Mouse (Mus musculus): ENCODE measurements at regions not wholly inside any gene's neighbourhood (a gene's known extent, or its start where the extent isn't known, plus 50 kb on each side); places are given as distances from the start of the nearest gene placed in this dataset.

DNA sequence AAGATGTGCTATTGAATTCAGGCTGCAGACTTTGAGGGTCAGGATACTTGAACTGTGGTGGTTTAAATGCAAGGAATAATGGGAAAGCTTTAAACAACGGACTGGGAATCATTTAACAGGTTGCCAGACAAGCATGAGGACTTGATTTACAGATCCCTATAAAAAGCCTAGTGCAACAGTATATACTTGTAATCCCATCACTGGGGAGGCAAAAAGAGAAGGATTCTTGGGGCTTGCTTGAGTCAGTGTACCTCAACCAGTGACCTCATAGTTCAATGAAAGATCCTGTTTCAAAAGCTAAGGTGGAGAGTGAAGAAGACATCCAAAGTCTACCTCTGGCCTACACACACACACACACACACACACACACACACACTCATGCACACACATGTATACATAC is 99.8 kb downstream of the Lrrn1 start:
- WGBS = 80% methylated on average over 1 of the region's 1 CpGs
- no peaks in the 10 kb centered on the region for H3K79me2 ChIP-seq (replicated peaks; ENCODE audit: control insufficient read depth, insufficient read depth, low read length)
- H3K4me1 ChIP-seq (ENCODE audit: control insufficient read depth, insufficient read depth, low read length) = no peaks in the 10 kb centered on the region
- H3K4me3 ChIP-seq = no peak overlapping the region
- no peak for DNase-seq
- no peak overlapping the region for H3K27ac ChIP-seq
- H3K9ac ChIP-seq (ENCODE audit: low read depth, low read length) = no peak overlapping the region
- intact Hi-C loops (cut with DNase I) = no loop called here
- TF ChIP-seq CTCF (IDR thresholded peaks at IDR 0.05) (no peak), EP300 (IDR thresholded peaks at IDR 0.05; ENCODE audit: insufficient read depth, low read depth, low read length) (no peak), POLR2A (IDR thresholded peaks at IDR 0.05; ENCODE audit: insufficient read depth, low read depth, low read length) (no peak)
- H3K27me3 ChIP-seq (ENCODE audit: control insufficient read depth, insufficient read depth, low read length) = no peaks in the 10 kb centered on the region
- no peaks in the 10 kb centered on the region for H3K36me3 ChIP-seq (ENCODE audit: control insufficient read depth, insufficient read depth, low read length)

DNA sequence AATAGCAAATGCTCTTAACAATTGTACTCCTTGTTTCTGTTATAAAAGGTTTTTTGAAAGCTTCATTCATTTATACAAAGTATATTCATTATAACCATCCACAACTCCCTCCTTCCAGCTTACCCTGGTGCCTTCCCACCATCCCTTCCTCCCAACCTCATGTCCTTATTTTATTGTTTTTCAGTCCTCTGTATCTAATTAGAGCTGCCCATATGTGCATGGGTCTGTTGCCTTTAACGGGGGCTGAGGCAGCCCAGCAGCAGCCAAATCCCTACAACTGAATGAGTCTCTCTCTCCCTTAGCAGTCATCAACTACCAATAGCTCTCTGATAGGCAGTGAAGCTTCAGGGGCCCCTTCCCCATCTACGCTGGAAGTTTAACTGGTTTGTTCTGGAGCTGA is 116.2 kb downstream of the Lrrn1 start:
- Histone ChIP-seq H3K27me3 (ENCODE audit: control insufficient read depth, insufficient read depth, low read length) (no peaks in the 10 kb centered on the region), H3K9ac (ENCODE audit: low read depth, low read length) (no peak overlapping the region), H3K36me3 (ENCODE audit: control insufficient read depth, insufficient read depth, low read length) (no peaks in the 10 kb centered on the region), H3K4me1 (ENCODE audit: control insufficient read depth, insufficient read depth, low read length) (no peaks in the 10 kb centered on the region), H3K4me3 (no peak overlapping the region), H3K27ac (no peak overlapping the region), H3K79me2 (replicated peaks; ENCODE audit: control insufficient read depth, insufficient read depth, low read length) (no peaks in the 10 kb centered on the region)
- no peak for DNase-seq
- WGBS = 67% methylated on average over 2 of the region's 2 CpGs
- intact Hi-C loops (cut with DNase I) = no loop called here
- TF ChIP-seq POLR2A (IDR thresholded peaks at IDR 0.05; ENCODE audit: insufficient read depth, low read depth, low read length) = no peak
- no peak for TF ChIP-seq CTCF (IDR thresholded peaks at IDR 0.05)
- no peak for TF ChIP-seq EP300 (IDR thresholded peaks at IDR 0.05; ENCODE audit: insufficient read depth, low read depth, low read length)

DNA sequence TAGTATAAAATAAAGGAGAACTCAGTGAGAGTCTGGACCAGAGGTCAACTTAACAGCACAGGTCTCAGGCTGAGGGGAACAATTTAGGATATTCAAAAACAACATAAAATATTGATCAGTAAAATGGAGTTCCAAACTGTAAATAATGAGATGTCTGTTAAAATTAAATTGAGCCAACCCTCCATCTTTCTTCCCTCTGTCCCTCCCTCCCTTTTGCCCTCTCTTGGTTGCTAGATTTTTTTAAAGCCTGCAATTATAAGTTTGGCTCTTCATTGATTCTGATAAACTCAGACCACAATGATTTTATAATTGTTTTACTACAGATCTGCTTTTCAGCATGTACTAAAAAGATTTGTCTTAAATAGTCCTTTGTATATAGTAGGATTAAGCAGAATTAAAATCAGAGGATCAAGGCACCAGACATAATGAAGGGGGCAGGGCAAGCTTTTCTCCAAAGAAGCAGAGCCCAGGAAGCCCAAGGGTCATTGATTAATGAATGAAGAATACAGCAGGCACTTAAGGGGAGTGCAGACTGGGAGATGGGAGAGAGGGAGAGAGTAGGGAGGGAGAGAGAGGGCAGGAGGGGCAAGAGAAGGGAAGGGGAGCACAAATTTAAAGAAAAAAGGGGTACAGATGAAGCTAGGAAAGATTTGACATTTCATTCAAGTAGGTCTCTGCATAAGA is 124.4 kb downstream of the Lrrn1 start:
- H3K4me3 ChIP-seq = no peak overlapping the region
- H3K27ac ChIP-seq = no peak overlapping the region
- no peaks in the 10 kb centered on the region for H3K36me3 ChIP-seq (ENCODE audit: control insufficient read depth, insufficient read depth, low read length)
- no peak overlapping the region for H3K9ac ChIP-seq (ENCODE audit: low read depth, low read length)
- no peaks in the 10 kb centered on the region for H3K27me3 ChIP-seq (ENCODE audit: control insufficient read depth, insufficient read depth, low read length)
- no peak for TF ChIP-seq EP300 (IDR thresholded peaks at IDR 0.05; ENCODE audit: insufficient read depth, low read depth, low read length)
- TF ChIP-seq POLR2A (IDR thresholded peaks at IDR 0.05; ENCODE audit: insufficient read depth, low read depth, low read length) = no peak
- no peak for TF ChIP-seq CTCF (IDR thresholded peaks at IDR 0.05)
- no peak for DNase-seq
- no peaks in the 10 kb centered on the region for H3K4me1 ChIP-seq (ENCODE audit: control insufficient read depth, insufficient read depth, low read length)
- no peaks in the 10 kb centered on the region for H3K79me2 ChIP-seq (replicated peaks; ENCODE audit: control insufficient read depth, insufficient read depth, low read length)
- intact Hi-C loops (cut with DNase I) = no loop called here

DNA sequence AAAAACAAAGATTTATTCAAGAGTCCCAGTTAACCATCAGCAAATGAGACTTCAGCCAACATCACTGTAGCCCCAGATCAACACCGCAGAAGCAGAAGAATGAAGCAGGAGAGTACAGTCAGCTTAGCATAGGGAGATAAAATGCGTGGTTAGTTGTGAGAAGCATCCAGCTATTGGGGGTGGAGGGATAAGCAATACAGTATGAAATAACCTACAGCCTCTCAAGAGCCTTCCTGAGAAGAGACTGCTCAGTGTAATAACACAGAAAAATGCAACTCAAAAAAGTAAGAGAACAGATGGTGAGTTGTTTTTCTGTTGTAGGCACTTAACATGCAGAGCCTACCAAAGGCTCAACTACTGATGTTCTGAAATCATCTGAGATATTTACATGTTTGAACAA is 128.2 kb downstream of the Lrrn1 start:
- Histone ChIP-seq H3K9ac (ENCODE audit: low read depth, low read length) (no peak overlapping the region), H3K36me3 (ENCODE audit: control insufficient read depth, insufficient read depth, low read length) (no peaks in the 10 kb centered on the region), H3K79me2 (replicated peaks; ENCODE audit: control insufficient read depth, insufficient read depth, low read length) (no peaks in the 10 kb centered on the region), H3K27ac (no peak overlapping the region), H3K27me3 (ENCODE audit: control insufficient read depth, insufficient read depth, low read length) (no peaks in the 10 kb centered on the region), H3K4me1 (ENCODE audit: control insufficient read depth, insufficient read depth, low read length) (no peaks in the 10 kb centered on the region), H3K4me3 (no peak overlapping the region)
- TF ChIP-seq EP300 (IDR thresholded peaks at IDR 0.05; ENCODE audit: insufficient read depth, low read depth, low read length) = no peak
- no peak for TF ChIP-seq CTCF (IDR thresholded peaks at IDR 0.05)
- TF ChIP-seq POLR2A (IDR thresholded peaks at IDR 0.05; ENCODE audit: insufficient read depth, low read depth, low read length) = no peak
- intact Hi-C loops (cut with DNase I) = no loop called here
- no peak for DNase-seq
- 70% methylated on average over 2 of the region's 2 CpGs for WGBS

DNA sequence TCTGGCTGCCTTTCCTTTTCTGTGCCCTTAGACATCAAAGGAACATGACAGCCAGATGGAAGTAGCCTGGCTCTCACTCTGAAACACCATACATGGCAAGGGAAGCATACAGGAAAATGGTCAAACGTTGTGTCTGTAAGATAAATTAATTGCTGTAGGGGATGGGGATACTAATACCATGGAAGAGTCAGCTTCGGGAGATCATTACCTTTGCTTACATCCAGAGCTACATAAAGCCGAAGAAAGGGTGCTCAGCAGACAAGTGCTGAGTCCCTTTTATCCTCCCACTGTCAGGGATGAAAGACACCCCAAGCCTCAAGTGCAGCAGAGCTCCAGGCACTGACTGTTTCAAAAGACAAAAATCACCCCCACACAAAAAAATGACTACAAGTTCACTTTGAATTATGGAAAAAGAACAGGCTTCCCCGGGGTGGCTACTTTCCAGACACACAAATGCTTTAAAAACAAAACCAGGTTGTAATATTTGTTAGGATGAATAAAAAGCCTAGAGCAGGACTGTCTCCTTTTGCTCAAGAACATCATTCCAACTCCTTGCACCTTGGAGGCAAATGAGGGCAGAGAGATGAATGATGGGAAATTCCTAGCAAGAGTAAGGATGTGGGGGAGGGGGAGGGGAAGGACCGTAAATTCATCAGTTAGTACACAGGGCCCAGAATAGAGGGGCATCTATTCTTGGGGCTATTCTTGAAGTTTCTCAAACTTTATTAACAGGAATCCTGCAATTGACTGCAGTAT is 131.6 kb downstream of the Lrrn1 start:
- WGBS = 63% methylated on average over 5 of the region's 5 CpGs
- H3K4me1 ChIP-seq (ENCODE audit: control insufficient read depth, insufficient read depth, low read length) = no peaks in the 10 kb centered on the region
- no peaks in the 10 kb centered on the region for H3K79me2 ChIP-seq (replicated peaks; ENCODE audit: control insufficient read depth, insufficient read depth, low read length)
- no peak overlapping the region for H3K4me3 ChIP-seq
- no peak for TF ChIP-seq CTCF (IDR thresholded peaks at IDR 0.05)
- no peak for TF ChIP-seq POLR2A (IDR thresholded peaks at IDR 0.05; ENCODE audit: insufficient read depth, low read depth, low read length)
- TF ChIP-seq EP300 (IDR thresholded peaks at IDR 0.05; ENCODE audit: insufficient read depth, low read depth, low read length) = no peak
- no peaks in the 10 kb centered on the region for H3K36me3 ChIP-seq (ENCODE audit: control insufficient read depth, insufficient read depth, low read length)
- H3K27ac ChIP-seq = no peak overlapping the region
- no peak for DNase-seq
- H3K27me3 ChIP-seq (ENCODE audit: control insufficient read depth, insufficient read depth, low read length) = no peaks in the 10 kb centered on the region
- H3K9ac ChIP-seq (ENCODE audit: low read depth, low read length) = no peak overlapping the region
- intact Hi-C loops (cut with DNase I) = no loop called here

DNA sequence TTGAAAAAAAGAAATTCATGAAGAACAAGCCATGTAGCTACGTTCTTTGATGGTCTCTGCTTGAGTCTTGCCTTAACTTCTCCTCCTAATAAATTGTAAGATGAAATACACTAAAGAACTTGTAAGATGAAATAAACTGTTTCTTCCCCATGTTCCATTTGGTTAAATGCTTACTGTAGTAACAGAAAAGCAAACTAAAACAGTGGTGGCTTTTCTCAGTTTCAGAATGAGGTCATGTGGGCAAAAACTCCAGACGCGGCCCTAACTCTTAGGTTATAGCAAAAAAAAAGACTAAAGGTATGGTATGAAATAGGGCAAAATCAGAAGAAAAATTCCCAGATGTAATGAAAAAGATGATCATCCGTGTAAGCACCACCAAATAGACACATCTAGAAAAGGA is 169.7 kb downstream of the Lrrn1 start:
- no peak overlapping the region for H3K4me3 ChIP-seq
- no peak for DNase-seq
- H3K27me3 ChIP-seq (ENCODE audit: control insufficient read depth, insufficient read depth, low read length) = no peaks in the 10 kb centered on the region
- H3K27ac ChIP-seq = no peak overlapping the region
- no peaks in the 10 kb centered on the region for H3K4me1 ChIP-seq (ENCODE audit: control insufficient read depth, insufficient read depth, low read length)
- no peak overlapping the region for H3K9ac ChIP-seq (ENCODE audit: low read depth, low read length)
- TF ChIP-seq EP300 (IDR thresholded peaks at IDR 0.05; ENCODE audit: insufficient read depth, low read depth, low read length) (no peak), CTCF (IDR thresholded peaks at IDR 0.05) (no peak), POLR2A (IDR thresholded peaks at IDR 0.05; ENCODE audit: insufficient read depth, low read depth, low read length) (no peak)
- no peaks in the 10 kb centered on the region for H3K79me2 ChIP-seq (replicated peaks; ENCODE audit: control insufficient read depth, insufficient read depth, low read length)
- intact Hi-C loops (cut with DNase I) = no loop called here
- 74% methylated on average over 4 of the region's 4 CpGs for WGBS
- H3K36me3 ChIP-seq (ENCODE audit: control insufficient read depth, insufficient read depth, low read length) = no peaks in the 10 kb centered on the region
